ENCODE assay signal across 35 mouse cellular contexts in genomic region chr6:94875841-94876240, GRCm38 (mm10).
"Had no signal": no experiment of that assay in that cellular context is flagged by ENCODE, and none has a peak within 500 bp of the region (broad histone marks: within the 10 kb centered on the region; RNA-seq: fewer than 3 reads in every experiment).

No protein-coding gene starts in this region.

- H3K36me3 ChIP-seq: heart, embryonic 10.5 days; heart, embryonic 12.5 days; heart, embryonic 13.5 days; heart, embryonic 15.5 days; hindbrain, embryonic 10.5 days; hindbrain, embryonic 12.5 days; hindbrain, embryonic 13.5 days; hindbrain, embryonic 15.5 days; intestine, embryonic 15.5 days; kidney, embryonic 15.5 days had no signal

- DNase-seq: heart, postnatal 10 days; heart, postnatal 14 days; heart, postnatal 36 days; heart, postnatal 4 days; kidney, adult 11 months; kidney, adult 18-20 months; kidney, adult 2 months; kidney, adult 8-10 months; kidney, adult 9 months; kidney, postnatal 10 days; kidney, postnatal 14 days; kidney, postnatal 25 days; kidney, postnatal 36 days; kidney, postnatal 4 days; layer of hippocampus, adult 9-11 months; layer of hippocampus, postnatal 36 days had no signal

- H3K9me3 ChIP-seq: heart, embryonic 10.5 days; heart, embryonic 12.5 days; heart, embryonic 13.5 days; heart, embryonic 15.5 days; hindbrain, embryonic 10.5 days; hindbrain, embryonic 12.5 days; hindbrain, embryonic 13.5 days; hindbrain, embryonic 15.5 days; intestine, embryonic 15.5 days; kidney, embryonic 15.5 days had no signal

- ATAC-seq: hindbrain, embryonic 16.5 days; hindbrain, postnatal 0 days; inflammation-experienced regulatory T-cells, adult 6 months; intestine, embryonic 15.5 days; intestine, embryonic 16.5 days; intestine, postnatal 0 days had no signal

- H3K9ac ChIP-seq: heart, embryonic 12.5 days; heart, embryonic 13.5 days; heart, embryonic 15.5 days; hindbrain, embryonic 12.5 days; hindbrain, embryonic 13.5 days; hindbrain, embryonic 14.5 days; hindbrain, embryonic 15.5 days; intestine, embryonic 15.5 days; kidney, embryonic 15.5 days had no signal

- H3K4me2 ChIP-seq: heart, embryonic 11.5 days; heart, embryonic 12.5 days; heart, embryonic 13.5 days; heart, embryonic 15.5 days; hindbrain, embryonic 12.5 days; hindbrain, embryonic 13.5 days; hindbrain, embryonic 14.5 days; hindbrain, embryonic 15.5 days; intestine, embryonic 15.5 days; kidney, embryonic 15.5 days had no signal

- H3K27me3 ChIP-seq: heart, embryonic 12.5 days; heart, embryonic 15.5 days; hindbrain, embryonic 12.5 days; hindbrain, embryonic 13.5 days; hindbrain, embryonic 15.5 days; intestine, embryonic 15.5 days; kidney, embryonic 15.5 days had no signal

- H3K4me1 ChIP-seq: heart, embryonic 10.5 days; heart, embryonic 12.5 days; heart, embryonic 13.5 days; heart, embryonic 15.5 days; hindbrain, embryonic 12.5 days; hindbrain, embryonic 13.5 days; hindbrain, embryonic 15.5 days; intestine, embryonic 15.5 days; kidney, embryonic 15.5 days had no signal

- H3K4me3 ChIP-seq: heart, embryonic 10.5 days; heart, embryonic 12.5 days; heart, embryonic 13.5 days; heart, embryonic 15.5 days; hindbrain, embryonic 10.5 days; hindbrain, embryonic 12.5 days; hindbrain, embryonic 13.5 days; hindbrain, embryonic 15.5 days; intestine, embryonic 15.5 days; kidney, embryonic 15.5 days; layer of hippocampus, adult 2 months had no signal

- H3K27ac ChIP-seq: heart, embryonic 10.5 days; heart, embryonic 13.5 days; heart, embryonic 15.5 days; hindbrain, embryonic 10.5 days; hindbrain, embryonic 12.5 days; hindbrain, embryonic 13.5 days; hindbrain, embryonic 14.5 days; hindbrain, embryonic 15.5 days; hindbrain, postnatal 0 days; intestine, embryonic 15.5 days; kidney, embryonic 15.5 days; kidney, postnatal 0 days; layer of hippocampus, adult 2 months had no signal
